In the genomic region with DNA sequence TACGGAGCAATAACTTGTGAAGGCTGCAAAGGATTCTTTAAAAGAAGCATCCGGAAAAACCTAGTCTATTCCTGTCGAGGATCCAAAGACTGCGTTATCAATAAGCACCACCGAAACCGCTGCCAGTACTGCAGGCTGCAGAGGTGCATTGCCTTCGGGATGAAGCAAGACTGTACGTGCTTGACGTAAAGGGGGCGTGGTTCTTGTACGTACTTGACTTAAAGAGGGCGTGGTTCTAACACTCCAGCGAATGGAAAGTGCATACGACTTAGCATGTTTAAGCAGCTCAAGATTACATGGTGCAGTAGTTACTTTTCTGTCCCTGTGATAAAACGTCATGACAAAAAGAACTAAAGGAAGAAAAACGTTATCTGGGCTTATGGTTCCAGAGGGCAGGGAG, we compare ENCODE assay signal across 23 mouse cellular contexts.
"Had no signal": no experiment of that assay in that cellular context is flagged by ENCODE, and none has a peak within 500 bp of the region (broad histone marks: within the 10 kb centered on the region; RNA-seq: fewer than 3 reads in every experiment).

No protein-coding gene starts in this region.

- H3K27me3 ChIP-seq: heart, embryonic 12.5 days; hindbrain, embryonic 12.5 days; limb, embryonic 13.5 days; limb, embryonic 15.5 days; liver, embryonic 12.5 days had no signal

- DNase-seq: gastrocnemius, postnatal 14 days; heart, postnatal 10 days; heart, postnatal 4 days; kidney, adult 18-20 months; kidney, adult 8-10 months; kidney, postnatal 14 days; kidney, postnatal 36 days; layer of hippocampus, adult 9-11 months; layer of hippocampus, postnatal 36 days; left cerebral cortex, postnatal 4 days had no signal

- H3K4me3 ChIP-seq: heart, embryonic 10.5 days; heart, embryonic 12.5 days; hindbrain, embryonic 10.5 days; hindbrain, embryonic 12.5 days; limb, embryonic 13.5 days; limb, embryonic 15.5 days; liver, embryonic 12.5 days had no signal

- H3K4me1 ChIP-seq: heart, embryonic 10.5 days; heart, embryonic 12.5 days; hindbrain, embryonic 10.5 days; hindbrain, embryonic 12.5 days; limb, embryonic 13.5 days; limb, embryonic 15.5 days had no signal

- H3K4me2 ChIP-seq: heart, embryonic 12.5 days; hindbrain, embryonic 12.5 days; hindbrain, embryonic 14.5 days; limb, embryonic 13.5 days; limb, embryonic 15.5 days; liver, embryonic 12.5 days had no signal

- H3K9me3 ChIP-seq: limb, embryonic 15.5 days; liver, embryonic 12.5 days had no signal

- ATAC-seq: hindbrain, embryonic 16.5 days; inflammation-experienced regulatory T-cells, adult 6 months; intestine, embryonic 16.5 days; liver, embryonic 12.5 days had no signal

- H3K27ac ChIP-seq: heart, embryonic 10.5 days; hindbrain, embryonic 10.5 days; hindbrain, embryonic 12.5 days; hindbrain, embryonic 14.5 days; kidney, postnatal 0 days; limb, embryonic 13.5 days; limb, embryonic 15.5 days; liver, embryonic 12.5 days; liver, embryonic 14.5 days had no signal

- H3K9ac ChIP-seq: heart, embryonic 12.5 days; hindbrain, embryonic 12.5 days; hindbrain, embryonic 14.5 days; limb, embryonic 13.5 days; limb, embryonic 15.5 days; liver, embryonic 12.5 days; liver, embryonic 14.5 days had no signal
